Comparison of ENCODE assay signal across 12 mouse cellular contexts in genomic region chr1:153329306-153329705, GRCm38 (mm10). TPM values are rescaled to one million over a fixed set of nuclear protein-coding genes. Genes with fewer than 3 reads are reported as not detected.
DNase-seq lines count a peak whose midpoint lies in the region; ATAC-seq and TF ChIP-seq lines count a peak whose summit lies in the region.
"Had no signal": no experiment of that assay in that cellular context is flagged by ENCODE, and none has a peak within 500 bp of the region (broad histone marks: within the 10 kb centered on the region; RNA-seq: fewer than 3 reads in every experiment).

No protein-coding gene starts in this region.

- H3K4me2 ChIP-seq in heart, embryonic 13.5 days: peak overlapping the region; percentile 91
- H3K4me2 ChIP-seq in embryonic facial prominence, embryonic 14.5 days (ENCODE audit: low read depth, low read length): peak overlapping the region; percentile 94; the same call in 1 of the 2 replicates

- peak overlapping the region; percentile 100 for H3K9ac ChIP-seq in heart, embryonic 13.5 days
- H3K9ac ChIP-seq in ES-Bruce4 (ENCODE audit: low read depth, poor library complexity, severe bottlenecking): no peak overlapping the region
- no peak overlapping the region for H3K9ac ChIP-seq in embryonic facial prominence, embryonic 14.5 days (ENCODE audit: low read depth, low read length)

- intact Hi-C loops in heart, postnatal 25 days (cut with DNase I): loop anchor here (5.0 kb wide), 1 partner anchor 87 kb away; no protein-coding TSS in a partner anchor

- no peak for TF ChIP-seq POLR2A in ES-Bruce4 (IDR thresholded peaks at IDR 0.05; ENCODE audit: insufficient read depth, low read length)

- no peak overlapping the region for H3K27ac ChIP-seq in heart, embryonic 13.5 days (replicated peaks)
- H3K27ac ChIP-seq in ES-Bruce4 (ENCODE audit: insufficient read depth, low read length): peak overlapping the region; percentile 15; the same call in 1 of the 2 replicates
- no peak overlapping the region for H3K27ac ChIP-seq in embryonic facial prominence, embryonic 14.5 days (replicated peaks; ENCODE audit: low read depth, low read length)

- H3K36me3 ChIP-seq in heart, embryonic 13.5 days: peaks cover 34% of the 10 kb centered on the region
- H3K36me3 ChIP-seq in ES-Bruce4 (ENCODE audit: control insufficient read depth, insufficient read depth, low read length, poor library complexity, severe bottlenecking): peaks cover 18% of the 10 kb centered on the region
- H3K36me3 ChIP-seq in embryonic facial prominence, embryonic 14.5 days (ENCODE audit: control insufficient read depth, insufficient read depth, low read length): peaks cover 12% of the 10 kb centered on the region

- DNase-seq in heart, postnatal 25 days (ENCODE audit: low spot score): no peak
- DNase-seq in kidney, postnatal 10 days: peak; percentile 24
- DNase-seq in kidney, postnatal 36 days: no peak
- no peak for DNase-seq in embryonic facial prominence, embryonic 14.5 days (ENCODE audit: low spot score)
- no peak for DNase-seq in right cerebral cortex, postnatal 25 days
- no peak for DNase-seq in left cerebral cortex, adult 8-10 months (ENCODE audit: low spot score in 2 of 2)
- DNase-seq: cerebellum, postnatal 25 days; layer of hippocampus, postnatal 36 days; liver had no signal

- H3K9me3 ChIP-seq in heart, embryonic 13.5 days: no peaks in the 10 kb centered on the region
- H3K9me3 ChIP-seq in ES-Bruce4 (replicated peaks; ENCODE audit: control insufficient read depth, insufficient read depth, low read length, poor library complexity, severe bottlenecking): no peaks in the 10 kb centered on the region
- H3K9me3 ChIP-seq in embryonic facial prominence, embryonic 14.5 days (ENCODE audit: control insufficient read depth, low read length): no peaks in the 10 kb centered on the region
- H3K9me3 ChIP-seq: megakaryocyte, embryonic 14.5 days had no signal

- H3K27me3 ChIP-seq in heart, embryonic 13.5 days (replicated peaks): no peaks in the 10 kb centered on the region
- H3K27me3 ChIP-seq in ES-Bruce4 (ENCODE audit: control insufficient read depth, insufficient read depth, low read length, poor library complexity, severe bottlenecking): no peaks in the 10 kb centered on the region
- no peaks in the 10 kb centered on the region for H3K27me3 ChIP-seq in embryonic facial prominence, embryonic 14.5 days (replicated peaks; ENCODE audit: control insufficient read depth, insufficient read depth, low read length)

- H3K4me1 ChIP-seq in heart, embryonic 13.5 days: peaks cover 69% of the 10 kb centered on the region
- H3K4me1 ChIP-seq in ES-Bruce4 (ENCODE audit: control insufficient read depth, insufficient read depth, low read length): peaks cover 3% of the 10 kb centered on the region
- peaks cover 14% of the 10 kb centered on the region for H3K4me1 ChIP-seq in embryonic facial prominence, embryonic 14.5 days (ENCODE audit: control insufficient read depth, insufficient read depth, low read length)

- WGBS in heart, embryonic 13.5 days: 75% methylated on average over 6 of the region's 6 CpGs
- 89% methylated on average over 6 of the region's 6 CpGs for WGBS in embryonic facial prominence, embryonic 14.5 days

- no peak for TF ChIP-seq EP300 in ES-Bruce4 (IDR thresholded peaks at IDR 0.05; ENCODE audit: insufficient read depth, low read depth, low read length)

- TF ChIP-seq CTCF in ES-Bruce4 (IDR thresholded peaks at IDR 0.05; ENCODE audit: low read depth, low read length): no peak

- peak overlapping the region; percentile 99 for H3K4me3 ChIP-seq in heart, embryonic 13.5 days
- H3K4me3 ChIP-seq in ES-Bruce4 (ENCODE audit: low read depth, low read length): no peak overlapping the region
- no peak overlapping the region for H3K4me3 ChIP-seq in embryonic facial prominence, embryonic 14.5 days (ENCODE audit: low read depth, low read length)
- H3K4me3 ChIP-seq: megakaryocyte, embryonic 14.5 days had no signal

- no peak for ATAC-seq in heart, embryonic 13.5 days (ENCODE audit: extremely low read depth, insufficient number of reproducible peaks, low FRiP score, low TSS enrichment)
- ATAC-seq in embryonic facial prominence, embryonic 14.5 days (ENCODE audit: low read depth): no peak

RNA-seq across cellular contexts. Expression of gene Lamc1, which starts 3.3 kb away (rescaled TPM):
- 75.3 and 78.2 TPM in 2 replicates for polyA plus RNA-seq in heart, embryonic 13.5 days (2015; fragmentation: Nextera tagmentation; extraction: Ambion mirVana)
- 100 to 1,000 TPM; 173 to 205 TPM for total RNA-seq in heart, postnatal 25 days (2021)
- polyA plus RNA-seq in ES-Bruce4 (2011; ENCODE audit: insufficient read depth, insufficient read length, low read depth, missing spikeins): 195 and 233 TPM in 2 replicates
- 87.8 and 98.5 TPM in 2 replicates for polyA plus RNA-seq in embryonic facial prominence, embryonic 14.5 days (2014; fragmentation: Nextera tagmentation; extraction: Ambion mirVana)
- total RNA-seq in left cerebral cortex, adult 8-10 months (2022): 10 to 100 TPM; 23.8 to 28.5 (median 27.2) TPM
